In the genomic region with DNA sequence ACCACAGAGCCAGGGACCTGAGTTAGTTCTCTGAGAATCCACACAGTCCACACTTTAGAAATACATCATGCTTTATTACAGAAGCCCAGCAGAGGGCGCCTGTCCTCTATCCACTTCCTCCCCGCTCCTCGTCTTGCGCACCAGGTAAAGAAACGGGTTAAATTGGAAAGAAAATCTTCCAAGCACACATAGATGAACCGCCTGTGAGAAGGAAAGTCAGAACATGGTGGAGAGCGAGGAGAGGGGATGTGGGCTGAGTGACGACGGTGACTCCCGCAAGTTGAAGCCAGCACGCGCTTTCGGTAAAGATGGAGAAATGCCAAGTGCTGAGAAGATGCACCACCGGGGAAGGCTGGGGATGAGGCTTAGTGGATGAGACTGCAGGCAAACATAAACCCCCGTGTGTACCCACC, we compare ENCODE assay signal across 8 mouse cellular contexts. TPM values are rescaled to one million over a fixed set of nuclear protein-coding genes. Genes with fewer than 3 reads are reported as not detected.
DNase-seq lines count a peak whose midpoint lies in the region; ATAC-seq and TF ChIP-seq lines count a peak whose summit lies in the region.

No protein-coding gene starts in this region.

- H3K9ac ChIP-seq in CH12.LX (ENCODE audit: insufficient read depth, low read depth) = peak overlapping the region; percentile 22
- H3K9ac ChIP-seq in heart, embryonic 15.5 days = peak overlapping the region; percentile 48; the same call in 1 of the 2 replicates
- H3K9ac ChIP-seq in liver, embryonic 14.5 days (replicated peaks) = no peak overlapping the region
- H3K9ac ChIP-seq in neural tube, embryonic 12.5 days = peak overlapping the region; percentile 10; the same call in 1 of the 2 replicates

- H3K9me3 ChIP-seq in CH12.LX (replicated peaks; ENCODE audit: low read length) = no peaks in the 10 kb centered on the region
- no peaks in the 10 kb centered on the region for H3K9me3 ChIP-seq in heart, embryonic 15.5 days (replicated peaks)
- no peaks in the 10 kb centered on the region for H3K9me3 ChIP-seq in liver, embryonic 14.5 days (ENCODE audit: control insufficient read depth, low read length)
- H3K9me3 ChIP-seq in neural tube, embryonic 12.5 days = no peaks in the 10 kb centered on the region

- H3K79me2 ChIP-seq in CH12.LX (replicated peaks; ENCODE audit: control insufficient read depth, extremely low read depth, insufficient read depth, poor library complexity, severe bottlenecking) = no peaks in the 10 kb centered on the region

- dilution Hi-C loops in CH12.LX (cut with MboI; ENCODE audit: extremely low pct_ligation_motif_present, extremely low pct_unique_long_range_greater_than_20kb, low sequenced_read_pairs) = no loop called here

- peak; percentile 65; the same call in 1 of the 2 replicates for ATAC-seq in erythroid progenitor cell, adult 5-6 weeks (replicated peaks; ENCODE audit: low FRiP score, poor library complexity, severe bottlenecking)
- no peak for ATAC-seq in heart, embryonic 15.5 days (replicated peaks; ENCODE audit: insufficient number of reproducible peaks, insufficient read depth, low FRiP score, low read depth)
- ATAC-seq in liver, embryonic 14.5 days (ENCODE audit: insufficient read depth) = no peak
- peak; percentile 25; the same call in 1 of the 2 replicates for ATAC-seq in neural tube, embryonic 12.5 days (ENCODE audit: low FRiP score, low read depth)

- no peaks in the 10 kb centered on the region for H3K36me3 ChIP-seq in CH12.LX (replicated peaks in 1 of 2; ENCODE audit: control insufficient read depth in 1 of 2, insufficient read depth in 1 of 2, low read length in 1 of 2)
- no peaks in the 10 kb centered on the region for H3K36me3 ChIP-seq in heart, embryonic 15.5 days
- H3K36me3 ChIP-seq in liver, embryonic 14.5 days (replicated peaks; ENCODE audit: control insufficient read depth, insufficient read depth, low read depth) = no peaks in the 10 kb centered on the region
- no peaks in the 10 kb centered on the region for H3K36me3 ChIP-seq in neural tube, embryonic 12.5 days

- H3K4me3 ChIP-seq in CH12.LX (replicated peaks in 1 of 3; ENCODE audit: low read depth in 2 of 3, low read length in 2 of 3, poor library complexity in 1 of 3) = peak overlapping the region; percentile 39 to 61 (median 45)
- H3K4me3 ChIP-seq in heart, embryonic 15.5 days = peak overlapping the region; percentile 53
- H3K4me3 ChIP-seq in liver, embryonic 14.5 days (ENCODE audit: insufficient read depth in 1 of 2, low read depth in 2 of 2, low read length in 2 of 2) = peak overlapping the region in 1 of 2 experiments; percentile 20; a peak in 1 of 4 replicates
- peak overlapping the region; percentile 9; the same call in 1 of the 2 replicates for H3K4me3 ChIP-seq in neural tube, embryonic 12.5 days

- peak; percentile 80 for DNase-seq in CH12.LX (ENCODE audit: extremely low read depth)
- peak; percentile 66 for DNase-seq in brain, embryonic 18.5 days (ENCODE audit: low read depth, low spot score)
- peak; percentile 61 to 84 for DNase-seq in kidney, postnatal 25 days
- DNase-seq in liver, embryonic 14.5 days (ENCODE audit: low read depth in 3 of 3, low spot score in 3 of 3) = peak in 2 of 3 experiments; percentile 20 to 35
- DNase-seq in thymus, postnatal 0 days (ENCODE audit: low spot score) = peak; percentile 66

- TF ChIP-seq POLR2A in CH12.LX (IDR thresholded peaks at IDR 0.05; ENCODE audit: low read depth, low read length) = no peak

- peak; percentile 62 for TF ChIP-seq RAD21 in CH12.LX (IDR thresholded peaks at IDR 0.05; ENCODE audit: low read depth, low read length)

- TF ChIP-seq CTCF in CH12.LX (conservative IDR thresholded peaks at IDR 0.05 in 1 of 2, IDR thresholded peaks at IDR 0.05 in 1 of 2; ENCODE audit: low read depth in 2 of 2, low read length in 2 of 2) = peak; percentile 61 to 82
- TF ChIP-seq CTCF in liver, embryonic 14.5 days (IDR thresholded peaks at IDR 0.05; ENCODE audit: low read depth) = peak; percentile 80

- H3K27ac ChIP-seq in CH12.LX (ENCODE audit: insufficient read depth, low read depth) = no peak overlapping the region
- no peak overlapping the region for H3K27ac ChIP-seq in heart, embryonic 15.5 days
- no peak overlapping the region for H3K27ac ChIP-seq in liver, embryonic 14.5 days
- H3K27ac ChIP-seq in neural tube, embryonic 12.5 days = no peak overlapping the region

- in situ Hi-C loops in CH12.LX (cut with MboI; ENCODE audit: low pct_ligation_motif_present, low pct_unique_long_range_greater_than_20kb, low sequenced_read_pairs) = no loop called here

- H3K27me3 ChIP-seq in CH12.LX (replicated peaks) = peaks cover 32% of the 10 kb centered on the region
- H3K27me3 ChIP-seq in heart, embryonic 15.5 days = peaks cover 3% of the 10 kb centered on the region
- H3K27me3 ChIP-seq in liver, embryonic 14.5 days (ENCODE audit: control insufficient read depth, insufficient read depth, low read length) = no peaks in the 10 kb centered on the region
- H3K27me3 ChIP-seq in neural tube, embryonic 12.5 days (replicated peaks) = no peaks in the 10 kb centered on the region

- WGBS in heart, embryonic 15.5 days = 2% methylated on average over 15 of the region's 15 CpGs
- 4% methylated on average over 15 of the region's 15 CpGs for WGBS in liver, embryonic 14.5 days (ENCODE audit: insufficient replicate concordance)
- 3% methylated on average over 15 of the region's 15 CpGs for WGBS in neural tube, embryonic 12.5 days

- no peak for TF ChIP-seq EP300 in CH12.LX (IDR thresholded peaks at IDR 0.05; ENCODE audit: low read length)
- TF ChIP-seq EP300 in liver, embryonic 14.5 days (IDR thresholded peaks at IDR 0.05; ENCODE audit: low read depth) = no peak

- H3K4me2 ChIP-seq in CH12.LX (ENCODE audit: insufficient read depth, low read depth, poor library complexity, severe bottlenecking) = peak overlapping the region; percentile 99
- H3K4me2 ChIP-seq in heart, embryonic 15.5 days = peak overlapping the region; percentile 85
- peak overlapping the region; percentile 52 for H3K4me2 ChIP-seq in liver, embryonic 14.5 days (ENCODE audit: low read depth)
- peak overlapping the region; percentile 57 for H3K4me2 ChIP-seq in neural tube, embryonic 12.5 days (replicated peaks)

- peaks cover 7 to 11% of the 10 kb centered on the region in 2 experiments for H3K4me1 ChIP-seq in CH12.LX (ENCODE audit: control insufficient read depth in 1 of 2, insufficient read depth in 2 of 2)
- peaks cover 16% of the 10 kb centered on the region for H3K4me1 ChIP-seq in heart, embryonic 15.5 days (replicated peaks)
- H3K4me1 ChIP-seq in liver, embryonic 14.5 days (replicated peaks; ENCODE audit: control insufficient read depth in 2 of 2, insufficient read depth in 2 of 2, low read length in 1 of 2) = no peaks in the 10 kb centered on the region
- no peaks in the 10 kb centered on the region for H3K4me1 ChIP-seq in neural tube, embryonic 12.5 days

RNA-seq across cellular contexts. Expression of a gene that starts 7.8 kb away (rescaled TPM):
- 0.80 and 1.3 TPM in 2 replicates for total RNA-seq in CH12.LX (2012; rRNA removed)
- total RNA-seq in CH12.LX (2014; rRNA removed) = 0.08 and 0.11 TPM in 2 replicates
- 0.34 TPM in 2 replicates for polyA plus RNA-seq in CH12.LX (2012; ENCODE audit: insufficient read length, low read depth)
- not detected in 2 replicates for total RNA-seq in erythroid progenitor cell, adult 5-6 weeks (2015; ENCODE audit: low replicate concordance)
- not detected in 2 replicates for total RNA-seq in erythroid progenitor cell, adult 5-6 weeks (2017; ENCODE audit: low replicate concordance)
- polyA plus RNA-seq in heart, embryonic 15.5 days (2015; fragmentation: Nextera tagmentation; extraction: Ambion mirVana) = 0.22 and 0.23 TPM in 2 replicates
- 0.02 TPM in 1 of 2 replicates, not detected in the other for polyA plus RNA-seq in liver, embryonic 14.5 days (2012; rRNA removed)
- polyA plus RNA-seq in liver, embryonic 14.5 days (2014; fragmentation: Nextera tagmentation; extraction: Ambion mirVana) = not detected in 2 replicates
- 0.10 TPM in 1 of 2 replicates, not detected in the other for polyA plus RNA-seq in neural tube, embryonic 12.5 days (2016; fragmentation: Nextera tagmentation; extraction: Ambion mirVana)
- polyA plus RNA-seq in thymus, postnatal 0 days (2015; fragmentation: Nextera tagmentation; extraction: Ambion mirVana) = 0.10 and 0.17 TPM in 2 replicates

RNA-seq across cellular contexts. Expression of a gene that starts 9.3 kb away (rescaled TPM):
- not detected in 2 replicates for total RNA-seq in CH12.LX (2012; rRNA removed)
- total RNA-seq in CH12.LX (2014; rRNA removed) = not detected in 2 replicates
- not detected in 2 replicates for polyA plus RNA-seq in CH12.LX (2012; ENCODE audit: insufficient read length, low read depth)
- total RNA-seq in erythroid progenitor cell, adult 5-6 weeks (2015; ENCODE audit: low replicate concordance) = not detected in 2 replicates
- not detected in 2 replicates for total RNA-seq in erythroid progenitor cell, adult 5-6 weeks (2017; ENCODE audit: low replicate concordance)
- not detected in 2 replicates for polyA plus RNA-seq in heart, embryonic 15.5 days (2015; fragmentation: Nextera tagmentation; extraction: Ambion mirVana)
- polyA plus RNA-seq in liver, embryonic 14.5 days (2012; rRNA removed) = not detected in 2 replicates
- not detected in 2 replicates for polyA plus RNA-seq in liver, embryonic 14.5 days (2014; fragmentation: Nextera tagmentation; extraction: Ambion mirVana)
- not detected in 2 replicates for polyA plus RNA-seq in neural tube, embryonic 12.5 days (2016; fragmentation: Nextera tagmentation; extraction: Ambion mirVana)
- 0.18 and 0.23 TPM in 2 replicates for polyA plus RNA-seq in thymus, postnatal 0 days (2015; fragmentation: Nextera tagmentation; extraction: Ambion mirVana)

RNA-seq across cellular contexts. Expression of a gene that starts 31.7 kb away (rescaled TPM):
- total RNA-seq in CH12.LX (2012; rRNA removed) (26.3 and 30.3 TPM in 2 replicates), CH12.LX (2014; rRNA removed) (14.0 and 16.5 TPM in 2 replicates)
- polyA plus RNA-seq in CH12.LX (2012; ENCODE audit: insufficient read length, low read depth) = 23.0 and 26.6 TPM in 2 replicates
- total RNA-seq in erythroid progenitor cell, adult 5-6 weeks (2015; ENCODE audit: low replicate concordance) = 2.5 TPM in 1 of 2 replicates, not detected in the other
- total RNA-seq in erythroid progenitor cell, adult 5-6 weeks (2017; ENCODE audit: low replicate concordance) = 0.23 and 0.77 TPM in 2 replicates
- 11.1 and 16.2 TPM in 2 replicates for polyA plus RNA-seq in heart, embryonic 15.5 days (2015; fragmentation: Nextera tagmentation; extraction: Ambion mirVana)
- polyA plus RNA-seq in liver, embryonic 14.5 days (2012; rRNA removed) = 7.1 and 7.8 TPM in 2 replicates
- 4.0 and 5.8 TPM in 2 replicates for polyA plus RNA-seq in liver, embryonic 14.5 days (2014; fragmentation: Nextera tagmentation; extraction: Ambion mirVana)
- 14.9 and 15.2 TPM in 2 replicates for polyA plus RNA-seq in neural tube, embryonic 12.5 days (2016; fragmentation: Nextera tagmentation; extraction: Ambion mirVana)
- 22.5 and 27.0 TPM in 2 replicates for polyA plus RNA-seq in thymus, postnatal 0 days (2015; fragmentation: Nextera tagmentation; extraction: Ambion mirVana)

RNA-seq across cellular contexts. Expression of a gene that starts 34.4 kb away (rescaled TPM):
- total RNA-seq in CH12.LX (2012; rRNA removed) (not detected in 2 replicates), CH12.LX (2014; rRNA removed) (not detected in 2 replicates)
- not detected in 2 replicates for polyA plus RNA-seq in CH12.LX (2012; ENCODE audit: insufficient read length, low read depth)
- total RNA-seq in erythroid progenitor cell, adult 5-6 weeks (2015; ENCODE audit: low replicate concordance) = not detected in 2 replicates
- not detected in 2 replicates for total RNA-seq in erythroid progenitor cell, adult 5-6 weeks (2017; ENCODE audit: low replicate concordance)
- 2.7 and 5.6 TPM in 2 replicates for polyA plus RNA-seq in heart, embryonic 15.5 days (2015; fragmentation: Nextera tagmentation; extraction: Ambion mirVana)
- not detected in 2 replicates for polyA plus RNA-seq in liver, embryonic 14.5 days (2012; rRNA removed)
- polyA plus RNA-seq in liver, embryonic 14.5 days (2014; fragmentation: Nextera tagmentation; extraction: Ambion mirVana) = not detected in 2 replicates
- polyA plus RNA-seq in neural tube, embryonic 12.5 days (2016; fragmentation: Nextera tagmentation; extraction: Ambion mirVana) = not detected in 2 replicates
- not detected in 2 replicates for polyA plus RNA-seq in thymus, postnatal 0 days (2015; fragmentation: Nextera tagmentation; extraction: Ambion mirVana)

RNA-seq across cellular contexts. Expression of a gene that starts 37.8 kb away (rescaled TPM):
- 51.7 and 55.7 TPM in 2 replicates for total RNA-seq in CH12.LX (2012; rRNA removed)
- 35.3 and 40.7 TPM in 2 replicates for total RNA-seq in CH12.LX (2014; rRNA removed)
- 40.0 and 40.4 TPM in 2 replicates for polyA plus RNA-seq in CH12.LX (2012; ENCODE audit: insufficient read length, low read depth)
- total RNA-seq in erythroid progenitor cell, adult 5-6 weeks (2015; ENCODE audit: low replicate concordance) = 1.1 and 2.5 TPM in 2 replicates
- 3.6 and 6.3 TPM in 2 replicates for total RNA-seq in erythroid progenitor cell, adult 5-6 weeks (2017; ENCODE audit: low replicate concordance)
- polyA plus RNA-seq in heart, embryonic 15.5 days (2015; fragmentation: Nextera tagmentation; extraction: Ambion mirVana) = 21.3 and 28.7 TPM in 2 replicates
- polyA plus RNA-seq in liver, embryonic 14.5 days (2012; rRNA removed) = 17.8 and 18.0 TPM in 2 replicates
- 23.1 and 26.8 TPM in 2 replicates for polyA plus RNA-seq in liver, embryonic 14.5 days (2014; fragmentation: Nextera tagmentation; extraction: Ambion mirVana)
- polyA plus RNA-seq in neural tube, embryonic 12.5 days (2016; fragmentation: Nextera tagmentation; extraction: Ambion mirVana) = 35.8 and 36.9 TPM in 2 replicates
- polyA plus RNA-seq in thymus, postnatal 0 days (2015; fragmentation: Nextera tagmentation; extraction: Ambion mirVana) = 267 and 319 TPM in 2 replicates

Comparison
In these comparisons a context has a peak if more than half of its experiments do, and no peak if none do; other contexts are left out.
1. DNase-seq: peak in every context shown above with its lines; median percentile 80 in CH12.LX; 72 in kidney, postnatal 25 days; 66 in brain, embryonic 18.5 days; 66 in thymus, postnatal 0 days; 28 in liver, embryonic 14.5 days.
2. ATAC-seq: peak in erythroid progenitor cell, adult 5-6 weeks (single experiment) and neural tube, embryonic 12.5 days (single experiment); none in heart, embryonic 15.5 days (single experiment) and liver, embryonic 14.5 days (single experiment).
3. Peak in every context shown above with its lines, with median percentiles within 50 percentile points of each other: H3K4me2 ChIP-seq.